Mouse (Mus musculus): Measurements from ENCODE around the gene Ak5. TPM values are rescaled to one million over a fixed set of nuclear protein-coding genes. Genes with fewer than 3 reads are reported as not detected.
"Not testable (repeated sequence)": the region's sequence is repeated elsewhere in the genome, so short reads cannot be mapped to it uniquely, and the experiment has no call there.

Ak5 gene
- polyA plus RNA-seq (2011; ENCODE audit: insufficient read depth, insufficient read length, low replicate concordance, missing spikeins): 0.29 TPM in 1 of 2 replicates, not detected in the other

DNA sequence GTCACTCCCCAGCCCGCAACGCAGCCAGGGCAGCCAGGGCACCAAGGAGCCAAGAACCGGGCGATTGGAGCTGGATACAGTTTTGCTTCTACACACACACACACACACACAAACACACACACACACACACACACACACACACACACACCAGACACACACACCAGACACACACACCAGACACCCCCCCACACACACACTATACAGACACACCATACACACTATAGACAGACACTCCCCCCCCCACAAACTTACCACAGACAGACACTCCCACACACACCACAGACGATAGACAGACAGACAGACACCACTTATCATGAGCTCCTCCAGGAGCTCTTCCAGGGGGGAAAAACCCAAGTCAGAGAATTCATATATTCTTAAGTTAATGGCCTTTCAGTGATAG is at the start of gene Ak5:
Ak5 (minus strand) TSS at position 122 of the 400 bp plus-strand sequence.
- TF ChIP-seq CTCF (IDR thresholded peaks at IDR 0.05; ENCODE audit: control insufficient read depth, insufficient read depth, low read length): no peak
- no peak for TF ChIP-seq POLR2A (IDR thresholded peaks at IDR 0.05; ENCODE audit: borderline replicate concordance, control insufficient read depth, low read depth, low read length)
- Histone ChIP-seq H3K27ac (ENCODE audit: control insufficient read depth, insufficient read depth, low read depth, low read length, poor library complexity) (no peak within 1 kb of the TSS; the same call in 1 of the 2 replicates), H3K4me1 (ENCODE audit: control insufficient read depth, insufficient read depth, low read length) (no peaks in the 10 kb centered on the region), H3K4me3 (replicated peaks; ENCODE audit: control insufficient read depth, low read depth, low read length) (no peak within 1 kb of the TSS)
- 4% methylated on average over 5 of the region's 5 CpGs for WGBS

DNA sequence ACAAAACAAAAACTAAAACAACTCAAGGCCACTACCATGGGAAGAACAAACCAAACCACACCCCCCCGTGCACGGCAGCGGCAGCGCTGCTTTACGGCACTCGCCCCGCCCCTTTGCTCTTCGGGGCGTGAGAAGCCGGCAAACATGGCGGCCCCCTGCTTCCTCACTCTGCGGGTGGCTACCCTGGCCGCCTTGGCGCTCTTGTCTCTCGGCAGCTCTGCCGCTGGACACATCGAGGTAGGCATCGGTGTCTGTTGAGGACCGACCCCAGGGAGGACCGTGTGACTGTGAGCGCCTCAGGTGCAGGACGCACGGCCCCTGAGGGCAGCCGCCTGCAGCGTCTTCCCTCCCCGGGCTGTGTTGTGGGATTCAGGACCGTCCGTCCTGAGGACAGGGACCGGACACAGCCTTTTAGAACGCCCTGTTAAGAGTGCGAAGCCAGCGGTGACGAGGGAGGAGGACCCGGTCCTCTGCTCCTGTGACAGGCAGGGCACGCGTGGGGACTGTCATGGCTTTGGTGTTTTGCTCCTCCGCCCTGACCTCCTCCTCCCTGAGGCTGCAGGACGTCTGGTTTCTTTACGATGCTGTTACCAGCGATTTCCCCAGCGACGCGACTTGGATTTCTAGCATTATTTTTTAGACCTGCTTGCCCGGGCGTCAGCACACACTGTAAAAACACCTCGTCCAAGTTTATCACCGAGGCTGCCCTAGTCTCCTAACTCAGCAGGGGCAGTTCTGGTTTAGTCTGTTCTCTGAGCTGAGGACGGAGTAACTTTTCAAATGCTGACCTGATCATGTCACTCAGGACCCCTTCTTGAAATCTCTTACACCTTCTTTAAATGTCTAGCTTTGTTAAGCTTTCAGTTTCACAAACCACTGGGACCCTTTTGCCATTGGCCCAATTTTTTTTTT is 46.1 kb upstream of the Ak5 start, which contains the start of gene Pigk:
Pigk (plus strand) TSS at position 110 of the 912 bp plus-strand sequence.
- TF ChIP-seq POLR2A (IDR thresholded peaks at IDR 0.05; ENCODE audit: borderline replicate concordance, control insufficient read depth, low read depth, low read length) (peak; percentile 58; the same call in 1 of the 2 replicates), CTCF (IDR thresholded peaks at IDR 0.05; ENCODE audit: control insufficient read depth, insufficient read depth, low read length) (no peak)
- Histone ChIP-seq H3K4me1 (ENCODE audit: control insufficient read depth, insufficient read depth, low read length) (no peaks in the 10 kb centered on the region), H3K4me3 (replicated peaks; ENCODE audit: control insufficient read depth, low read depth, low read length) (peak within 1 kb of the TSS; percentile 99), H3K27ac (ENCODE audit: control insufficient read depth, insufficient read depth, low read depth, low read length, poor library complexity) (no peak within 1 kb of the TSS; the same call in 1 of the 2 replicates)
- WGBS: under 1% methylated on average over 48 of the region's 48 CpGs

DNA sequence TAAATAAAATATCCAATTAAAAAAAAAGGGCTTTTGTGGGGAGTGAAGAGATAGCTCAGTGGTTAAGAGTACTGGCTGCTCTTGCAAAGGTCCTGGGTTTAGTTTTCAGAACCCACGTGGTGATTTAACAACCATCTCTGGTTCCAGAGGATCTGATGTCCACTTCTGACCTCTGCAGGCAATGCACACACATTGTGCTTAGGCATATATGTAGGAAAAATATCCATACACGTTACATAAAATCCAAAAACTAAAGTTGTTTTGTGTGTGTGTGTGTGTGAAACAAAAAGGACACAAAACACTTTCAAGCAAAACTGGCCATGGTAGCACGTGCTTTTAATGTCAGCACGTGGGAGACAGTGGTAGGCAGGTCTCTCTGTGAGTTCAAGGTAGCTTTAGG is 44.8 kb upstream of the Ak5 start:
- TF ChIP-seq POLR2A (IDR thresholded peaks at IDR 0.05; ENCODE audit: borderline replicate concordance, control insufficient read depth, low read depth, low read length) (no peak), CTCF (IDR thresholded peaks at IDR 0.05; ENCODE audit: control insufficient read depth, insufficient read depth, low read length) (no peak)
- H3K27ac ChIP-seq (ENCODE audit: control insufficient read depth, insufficient read depth, low read depth, low read length, poor library complexity): no peak overlapping the region
- no peaks in the 10 kb centered on the region for H3K4me1 ChIP-seq (ENCODE audit: control insufficient read depth, insufficient read depth, low read length)
- no peak overlapping the region for H3K4me3 ChIP-seq (replicated peaks; ENCODE audit: control insufficient read depth, low read depth, low read length)
- WGBS: 73% methylated on average over 4 of the region's 4 CpGs

DNA sequence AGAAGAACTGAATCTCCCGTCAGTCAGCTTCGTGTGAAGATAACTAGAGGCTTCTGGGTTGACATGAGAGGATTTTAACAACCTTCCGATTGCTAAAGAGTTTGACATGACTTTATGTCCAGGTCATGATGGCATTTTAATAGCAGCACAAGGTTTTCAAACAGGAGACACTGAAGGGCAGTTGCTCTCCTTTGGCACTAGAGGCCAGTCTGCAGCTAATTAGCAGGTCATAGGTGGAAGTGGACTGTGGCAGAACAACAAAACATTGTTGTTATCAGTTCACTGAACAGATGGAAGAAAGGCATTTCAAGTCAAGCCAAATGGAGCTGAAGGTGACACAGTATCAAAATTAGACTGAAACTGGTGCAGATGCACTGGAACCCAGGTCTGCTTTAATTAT is 41.8 kb upstream of the Ak5 start:
- no peak overlapping the region for H3K4me3 ChIP-seq (replicated peaks; ENCODE audit: control insufficient read depth, low read depth, low read length)
- TF ChIP-seq CTCF (IDR thresholded peaks at IDR 0.05; ENCODE audit: control insufficient read depth, insufficient read depth, low read length) (no peak), POLR2A (IDR thresholded peaks at IDR 0.05; ENCODE audit: borderline replicate concordance, control insufficient read depth, low read depth, low read length) (no peak)
- 74% methylated on average over 3 of the region's 3 CpGs for WGBS
- H3K4me1 ChIP-seq (ENCODE audit: control insufficient read depth, insufficient read depth, low read length): no peaks in the 10 kb centered on the region
- no peak overlapping the region for H3K27ac ChIP-seq (ENCODE audit: control insufficient read depth, insufficient read depth, low read depth, low read length, poor library complexity)

DNA sequence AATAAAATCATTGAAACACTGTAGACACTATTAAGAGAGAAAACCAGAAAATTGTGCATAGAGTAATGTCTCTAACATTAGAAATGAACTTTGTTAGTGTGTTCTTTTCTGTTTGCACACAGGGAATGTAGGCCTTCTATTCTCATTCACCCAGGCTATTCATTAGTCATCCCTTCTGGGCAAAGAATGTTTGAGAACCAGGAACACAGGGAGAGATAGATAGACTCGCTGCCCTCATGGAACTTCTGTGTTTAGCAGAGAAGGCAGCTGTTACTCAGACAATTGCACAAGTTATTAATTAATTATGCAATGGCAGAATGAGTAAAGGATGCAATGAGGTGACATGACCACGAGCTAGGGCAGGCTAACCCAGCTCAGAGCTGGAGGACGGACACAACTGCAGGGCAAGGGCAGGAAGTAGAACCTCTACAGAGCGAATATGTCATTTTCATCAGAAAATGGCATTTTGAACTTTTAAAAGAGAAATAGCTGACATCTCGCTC is 39.2 kb upstream of the Ak5 start:
- WGBS: 47% methylated on average over 5 of the region's 5 CpGs
- TF ChIP-seq POLR2A (IDR thresholded peaks at IDR 0.05; ENCODE audit: borderline replicate concordance, control insufficient read depth, low read depth, low read length): no peak
- no peak for TF ChIP-seq CTCF (IDR thresholded peaks at IDR 0.05; ENCODE audit: control insufficient read depth, insufficient read depth, low read length)
- no peak overlapping the region for H3K4me3 ChIP-seq (replicated peaks; ENCODE audit: control insufficient read depth, low read depth, low read length)
- no peak overlapping the region for H3K27ac ChIP-seq (ENCODE audit: control insufficient read depth, insufficient read depth, low read depth, low read length, poor library complexity)
- H3K4me1 ChIP-seq (ENCODE audit: control insufficient read depth, insufficient read depth, low read length): no peaks in the 10 kb centered on the region

DNA sequence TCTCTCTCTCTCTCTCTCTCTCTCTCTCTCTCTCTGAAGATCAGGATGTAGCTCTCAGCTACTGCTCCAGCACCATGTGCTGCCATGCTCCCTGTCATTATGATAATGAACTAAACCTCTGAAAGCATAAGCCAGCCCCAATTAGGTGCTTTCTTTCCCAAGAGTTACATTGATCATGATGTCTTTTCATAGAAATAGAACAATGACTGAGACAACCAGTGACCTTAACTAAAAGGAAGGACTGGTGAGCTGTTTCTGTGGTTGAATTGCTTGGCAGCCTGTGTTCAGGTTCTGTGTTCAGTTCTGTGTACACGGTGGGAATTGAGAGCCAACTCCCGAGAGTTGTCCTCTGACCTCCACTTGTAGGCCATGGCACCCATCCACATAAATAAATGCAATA is 38.7 kb upstream of the Ak5 start:
- 82% methylated on average over 2 of the region's 2 CpGs for WGBS
- Histone ChIP-seq H3K27ac (ENCODE audit: control insufficient read depth, insufficient read depth, low read depth, low read length, poor library complexity) (no peak overlapping the region), H3K4me1 (ENCODE audit: control insufficient read depth, insufficient read depth, low read length) (no peaks in the 10 kb centered on the region), H3K4me3 (replicated peaks; ENCODE audit: control insufficient read depth, low read depth, low read length) (no peak overlapping the region)
- TF ChIP-seq POLR2A (IDR thresholded peaks at IDR 0.05; ENCODE audit: borderline replicate concordance, control insufficient read depth, low read depth, low read length): no peak

DNA sequence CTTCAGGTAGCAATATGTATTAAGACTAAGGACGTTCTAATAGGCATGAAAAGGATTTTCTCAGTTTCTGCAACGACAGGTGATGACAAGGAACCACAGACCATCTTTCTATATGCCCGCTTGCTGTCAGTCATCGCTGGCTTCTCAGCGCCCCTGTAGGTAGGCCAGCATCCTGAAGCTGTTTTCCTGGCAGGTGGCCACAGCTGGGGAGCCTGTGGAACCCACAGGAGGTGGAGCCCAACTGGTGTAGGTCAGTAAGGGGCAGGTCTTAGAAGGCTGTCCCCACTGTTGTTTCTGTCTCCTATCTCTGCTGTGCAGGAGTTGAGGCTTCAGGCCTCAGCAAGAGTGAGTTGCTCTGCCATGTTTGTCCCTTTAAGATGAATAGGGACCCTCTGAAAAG is 37.7 kb upstream of the Ak5 start:
- no peak overlapping the region for H3K27ac ChIP-seq (ENCODE audit: control insufficient read depth, insufficient read depth, low read depth, low read length, poor library complexity)
- 81% methylated on average over 5 of the region's 5 CpGs for WGBS
- no peaks in the 10 kb centered on the region for H3K4me1 ChIP-seq (ENCODE audit: control insufficient read depth, insufficient read depth, low read length)
- TF ChIP-seq POLR2A (IDR thresholded peaks at IDR 0.05; ENCODE audit: borderline replicate concordance, control insufficient read depth, low read depth, low read length) (no peak), CTCF (IDR thresholded peaks at IDR 0.05; ENCODE audit: control insufficient read depth, insufficient read depth, low read length) (no peak)
- no peak overlapping the region for H3K4me3 ChIP-seq (replicated peaks; ENCODE audit: control insufficient read depth, low read depth, low read length)

DNA sequence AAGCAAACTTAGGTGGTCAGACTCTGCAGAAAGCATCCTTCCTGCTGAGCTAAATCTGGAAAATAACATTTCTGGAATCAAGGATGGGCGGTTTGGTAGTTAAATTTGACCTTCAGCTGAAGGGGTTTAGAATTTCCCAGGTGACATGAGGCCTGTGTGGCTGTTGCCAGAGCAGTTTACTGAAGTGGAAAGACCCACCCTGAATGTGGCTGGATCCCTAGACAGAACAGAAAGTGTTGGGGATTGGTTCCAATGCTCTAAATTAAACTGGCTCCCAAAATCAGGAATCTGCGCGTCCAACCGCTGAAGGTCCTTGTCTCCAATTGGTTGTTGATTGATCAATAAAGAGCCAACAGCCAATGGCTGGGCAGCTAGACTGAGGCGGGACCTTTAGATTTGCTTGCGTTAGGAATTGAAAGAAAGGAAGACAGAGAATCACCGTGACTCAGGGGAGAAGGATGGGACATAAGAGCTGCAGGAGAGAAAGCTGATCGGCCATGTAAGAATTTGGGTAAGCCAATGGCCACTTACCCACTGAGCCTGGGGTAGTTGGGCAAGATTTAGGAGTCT is 34.2 kb upstream of the Ak5 start:
- WGBS: 55% methylated on average over 8 of the region's 8 CpGs
- no peak overlapping the region for H3K27ac ChIP-seq (ENCODE audit: control insufficient read depth, insufficient read depth, low read depth, low read length, poor library complexity)
- no peak overlapping the region for H3K4me3 ChIP-seq (replicated peaks; ENCODE audit: control insufficient read depth, low read depth, low read length)
- H3K4me1 ChIP-seq (ENCODE audit: control insufficient read depth, insufficient read depth, low read length): no peaks in the 10 kb centered on the region
- TF ChIP-seq CTCF (IDR thresholded peaks at IDR 0.05; ENCODE audit: control insufficient read depth, insufficient read depth, low read length): no peak
- no peak for TF ChIP-seq POLR2A (IDR thresholded peaks at IDR 0.05; ENCODE audit: borderline replicate concordance, control insufficient read depth, low read depth, low read length)

DNA sequence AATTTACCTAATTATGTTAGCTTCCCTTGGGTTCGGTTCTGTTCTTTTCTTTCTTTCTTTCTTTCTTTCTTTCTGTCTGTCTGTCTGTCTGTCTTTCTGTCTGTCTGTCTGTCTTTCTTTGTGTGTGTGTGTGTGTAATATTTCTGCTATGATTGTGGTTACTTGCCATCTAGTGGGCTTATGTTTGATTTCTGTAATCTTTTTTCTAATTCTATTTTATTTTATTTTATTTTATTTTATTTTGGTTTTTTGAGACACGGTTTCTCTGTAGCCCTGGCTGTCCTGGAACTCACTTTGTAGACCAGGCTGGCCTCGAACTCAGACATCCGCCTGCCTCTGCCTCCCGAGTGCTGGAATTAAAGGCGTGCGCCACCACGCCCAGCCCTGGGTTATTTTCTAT is 33.4 kb upstream of the Ak5 start:
- H3K4me1 ChIP-seq (ENCODE audit: control insufficient read depth, insufficient read depth, low read length); H3K27ac ChIP-seq (ENCODE audit: control insufficient read depth, insufficient read depth, low read depth, low read length, poor library complexity); H3K4me3 ChIP-seq (replicated peaks; ENCODE audit: control insufficient read depth, low read depth, low read length): not testable (repeated sequence)
- 81% methylated on average over 8 of the region's 8 CpGs for WGBS
